Mouse (Mus musculus): ENCODE measurements around the gene Klf14. TPM values are rescaled to one million over a fixed set of nuclear protein-coding genes. Genes with fewer than 3 reads are reported as not detected.

The Klf14 gene
- 0.06 TPM for polyA plus RNA-seq (2014; fragmentation: Illumina TruSeq; extraction: RNeasy Lipid Tissue Mini Kit (QIAGEN cat#74804); ENCODE audit: low read depth, low replicate concordance)

GRCm38 (mm10) chr6:30958736-30959540 is at the start of gene Klf14:
Klf14 (minus strand) TSS chr6:30959078.

DNA sequence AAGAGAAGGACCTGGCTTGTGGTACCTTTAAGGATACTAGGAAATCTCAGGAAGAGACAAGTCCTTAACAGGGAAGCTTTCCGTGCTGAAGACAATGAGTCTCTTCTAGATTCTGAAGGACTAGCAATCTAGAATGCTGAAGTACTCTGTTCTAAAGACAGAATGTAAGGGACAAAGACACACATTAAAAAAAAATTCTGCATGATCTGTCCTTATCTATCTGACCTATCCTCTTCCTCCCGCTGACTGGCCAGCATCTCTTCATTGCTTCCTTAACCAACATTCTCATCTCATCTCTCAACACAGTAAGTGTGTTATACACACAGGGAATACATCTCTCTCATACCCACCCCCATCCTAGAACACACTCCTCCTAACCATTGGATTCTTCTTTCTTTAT is 43.4 kb downstream of the Klf14 start, which contains the start of gene Tsga13:
Gene Tsga13 (minus strand): TSS at position 101 of the 400 bp plus-strand sequence.

Other genes with a start within 250 kb of the Klf14 start
- gene Mest, start 235.5 kb downstream of the Klf14 start, polyA plus RNA-seq (2014; fragmentation: Illumina TruSeq; extraction: RNeasy Lipid Tissue Mini Kit (QIAGEN cat#74804); ENCODE audit: low read depth, low replicate concordance): 2.5 TPM
- gene Copg2, start 62.3 kb downstream of the Klf14 start, polyA plus RNA-seq (2014; fragmentation: Illumina TruSeq; extraction: RNeasy Lipid Tissue Mini Kit (QIAGEN cat#74804); ENCODE audit: low read depth, low replicate concordance): 80.9 TPM
- 201 TPM for gene Tsga13, start 43.5 kb downstream of the Klf14 start, polyA plus RNA-seq (2014; fragmentation: Illumina TruSeq; extraction: RNeasy Lipid Tissue Mini Kit (QIAGEN cat#74804); ENCODE audit: low read depth, low replicate concordance)